Mouse (Mus musculus) inflammation-experienced regulatory T-cells, adult 6 months (primary cell): ENCODE results near the gene Gm2956. TPM values are rescaled to one million over a fixed set of nuclear protein-coding genes. Genes with fewer than 3 reads are reported as not detected.
"Not testable (repeated sequence)": the region's sequence is repeated elsewhere in the genome, so short reads cannot be mapped to it uniquely, and the experiment has no call there.

Experiments used
- ATAC-seq: one replicate; pipeline ENCODE4 v1.8.0; 2017
- polyA plus RNA-seq, 3 experiments: library from polyadenylated mRNA; unstranded; fragments of 100-300 nt; shearing (Covaris generic); gene quantifications; one replicate each; pipeline ENCODE4 v1.2.1; 2017

The Gm2956 gene
- polyA plus RNA-seq, result 1 to 10 TPM in 2 of 3 experiments, not detected in 1; 1.1 to 1.2 TPM

DNA sequence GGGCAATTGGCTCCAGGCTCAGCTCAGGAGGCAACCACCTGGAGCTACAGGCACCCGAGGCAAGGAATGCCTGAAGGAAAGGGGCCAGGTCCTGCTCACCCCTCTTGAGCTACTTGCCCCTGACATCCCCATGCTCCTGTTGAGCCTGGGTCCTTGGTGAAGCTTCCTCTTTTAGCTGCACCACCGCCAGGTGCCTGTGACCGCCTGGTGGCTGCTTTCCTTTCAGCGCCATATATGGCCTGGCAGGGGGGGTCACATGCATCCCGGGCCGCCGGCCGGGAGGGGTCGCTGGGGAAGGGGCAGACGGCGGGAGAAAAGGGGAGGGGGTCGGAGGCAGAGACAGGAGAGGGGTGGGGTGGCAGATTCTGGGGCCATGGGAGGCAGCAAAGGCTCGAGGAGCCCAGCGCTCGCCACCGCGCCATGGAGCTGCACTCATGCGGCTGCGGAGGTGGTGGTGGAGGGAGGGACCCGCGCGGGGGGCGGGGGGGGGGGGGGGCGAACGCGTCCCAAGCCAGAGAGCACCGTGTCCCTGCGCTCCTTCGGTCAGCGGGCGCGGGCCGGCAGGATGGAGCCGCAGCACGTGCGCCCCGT, at the start of gene Gm2956:
Gene Gm2956 (plus strand): TSS at position 541 of the 591 bp plus-strand sequence.
- ATAC-seq, result not testable (repeated sequence)

DNA sequence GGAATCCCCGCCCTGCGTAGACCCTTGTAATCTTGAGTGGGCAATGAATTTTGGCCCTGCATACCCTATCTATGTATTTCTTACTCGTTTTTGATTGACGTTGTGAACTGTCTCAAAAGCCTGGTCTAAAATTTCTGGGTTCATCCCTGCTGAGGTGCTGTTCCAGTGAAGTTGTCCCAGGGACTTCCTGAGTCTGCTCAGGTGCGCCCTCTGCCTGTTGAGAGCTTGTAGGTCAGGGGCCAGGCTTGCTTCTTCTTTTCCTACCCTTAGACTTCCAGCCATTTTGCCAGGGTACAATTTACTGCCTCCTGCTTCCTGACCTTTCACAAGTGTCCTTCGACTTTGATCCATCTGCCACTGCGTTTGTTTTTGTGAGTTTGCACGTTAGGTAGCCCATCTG, 979 bp downstream of the Gm2956 start:
- not testable (repeated sequence) for ATAC-seq

DNA sequence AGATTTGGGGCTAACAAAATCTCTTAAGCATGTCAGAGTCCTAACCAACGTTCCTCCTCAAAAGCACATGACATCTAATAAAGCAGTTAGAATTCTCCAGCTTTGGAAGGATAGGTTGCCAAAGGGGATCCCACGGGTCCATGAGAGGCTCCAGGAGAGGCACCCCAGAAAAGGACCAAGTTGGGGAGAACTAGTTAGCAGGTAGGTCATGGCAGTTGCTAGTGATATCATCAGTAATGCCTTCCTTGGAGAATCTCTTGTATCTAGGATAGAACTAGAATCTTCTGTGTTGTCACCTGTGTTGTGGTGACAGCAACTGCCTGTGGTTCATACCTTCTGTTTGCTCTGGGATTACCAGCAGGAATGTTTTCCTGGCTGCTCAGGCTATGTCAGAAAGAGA, 62.4 kb downstream of the Gm2956 start, which contains the start of gene Gm10413:
Gene Gm10413 (plus strand): TSS at position 301 of the 400 bp plus-strand sequence.
- ATAC-seq, result not testable (repeated sequence)

Other genes with a start within 250 kb of the Gm2956 start
- gene Gm10340, start 198.6 kb upstream of the Gm2956 start, polyA plus RNA-seq, result not detected
- gene Gm5795, start 144.4 kb upstream of the Gm2956 start, polyA plus RNA-seq, result under 1 TPM in 1 of 3 experiments, not detected in 2; 0.30 TPM
- gene D830030K20Rik, start 124.1 kb upstream of the Gm2956 start, polyA plus RNA-seq, result 10 to 100 TPM; 11.1 to 51.5 (median 27.2) TPM
- gene Gm10413, start 62.5 kb downstream of the Gm2956 start, polyA plus RNA-seq, result not detected
- gene Gm10409, start 80.0 kb downstream of the Gm2956 start, polyA plus RNA-seq, result 10 to 100 TPM in 2 of 3 experiments, 1 to 10 TPM in 1; 4.9 to 21.0 (median 11.0) TPM
- gene Gm3005, start 95.5 kb downstream of the Gm2956 start, polyA plus RNA-seq, result 10 to 100 TPM in 2 of 3 experiments, 1 to 10 TPM in 1; 4.3 to 23.4 (median 12.2) TPM
- gene Gm10408, start 116.8 kb downstream of the Gm2956 start, polyA plus RNA-seq, result under 1 TPM in 1 of 3 experiments, not detected in 2; 0.50 TPM